Mouse (Mus musculus) right cerebral cortex, postnatal 25 days (tissue): ENCODE measurements at regions not wholly inside any gene's neighbourhood (a gene's known extent, or its start where the extent isn't known, plus 50 kb on each side); places are given as distances from the start of the nearest gene placed in this dataset.

Experiments
- DNase-seq: peaks from one replicate; pipeline ENCODE4 v3.0.0; 2022

DNA sequence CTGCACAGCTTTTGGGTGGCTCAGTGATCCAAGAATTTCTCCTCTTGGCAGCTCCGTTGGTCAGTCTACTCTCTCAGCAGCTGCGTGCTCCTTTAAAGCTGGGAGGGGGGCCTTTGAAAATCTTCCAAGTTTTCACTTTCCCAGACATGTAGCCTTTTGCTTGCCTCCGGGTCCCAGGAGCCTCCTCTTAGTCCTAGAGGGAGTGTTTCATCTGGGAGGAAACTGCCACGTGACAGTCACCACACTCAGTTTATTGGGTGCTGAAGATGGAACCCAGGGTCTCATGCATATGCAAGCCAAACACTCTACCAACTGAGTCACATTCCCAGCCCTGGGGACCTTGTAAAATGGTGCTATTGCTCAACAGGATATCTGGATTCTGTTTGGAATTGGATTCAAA, 92.5 kb upstream of the Rybp start:
- DNase-seq = no peak

GRCm38 (mm10) chr6:100378533-100378874, 91.2 kb upstream of the Rybp start:
- no peak for DNase-seq

GRCm38 (mm10) chr6:100377828-100378532, 90.7 kb upstream of the Rybp start:
- DNase-seq = no peak

DNA sequence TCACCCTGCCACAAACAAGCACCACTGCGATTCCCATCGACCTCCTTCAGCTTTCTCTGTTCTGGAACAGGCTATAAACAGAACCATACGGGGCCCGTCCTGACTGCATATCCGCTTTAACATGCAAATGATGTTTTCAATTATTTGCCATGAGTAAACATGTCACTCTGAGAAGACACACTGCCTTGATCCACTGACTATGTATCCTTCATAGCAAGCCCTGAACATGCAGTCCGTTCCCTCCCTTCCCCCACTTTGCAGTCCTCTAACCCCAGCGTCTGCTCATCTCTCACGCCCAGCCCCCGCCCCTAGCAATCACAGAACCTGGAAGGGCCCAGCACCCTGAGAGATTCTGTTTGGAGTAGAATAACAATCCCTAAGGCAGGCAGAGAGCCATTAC, 89.4 kb upstream of the Rybp start:
- no peak for DNase-seq

- no peak for DNase-seq
These were observed 83.5 kb upstream of the Rybp start for GRCm38 (mm10) chr6:100370828-100371227.

GRCm38 (mm10) chr6:100370358-100370757, 83.1 kb upstream of the Rybp start:
- DNase-seq = no peak

GRCm38 (mm10) chr6:100366231-100366630, 78.9 kb upstream of the Rybp start:
- DNase-seq = no peak

- no peak for DNase-seq
These were observed 78.5 kb upstream of the Rybp start for GRCm38 (mm10) chr6:100365791-100366190.

- peak; percentile 75 for DNase-seq
These were observed 76.4 kb upstream of the Rybp start for GRCm38 (mm10) chr6:100363683-100364082.

DNA sequence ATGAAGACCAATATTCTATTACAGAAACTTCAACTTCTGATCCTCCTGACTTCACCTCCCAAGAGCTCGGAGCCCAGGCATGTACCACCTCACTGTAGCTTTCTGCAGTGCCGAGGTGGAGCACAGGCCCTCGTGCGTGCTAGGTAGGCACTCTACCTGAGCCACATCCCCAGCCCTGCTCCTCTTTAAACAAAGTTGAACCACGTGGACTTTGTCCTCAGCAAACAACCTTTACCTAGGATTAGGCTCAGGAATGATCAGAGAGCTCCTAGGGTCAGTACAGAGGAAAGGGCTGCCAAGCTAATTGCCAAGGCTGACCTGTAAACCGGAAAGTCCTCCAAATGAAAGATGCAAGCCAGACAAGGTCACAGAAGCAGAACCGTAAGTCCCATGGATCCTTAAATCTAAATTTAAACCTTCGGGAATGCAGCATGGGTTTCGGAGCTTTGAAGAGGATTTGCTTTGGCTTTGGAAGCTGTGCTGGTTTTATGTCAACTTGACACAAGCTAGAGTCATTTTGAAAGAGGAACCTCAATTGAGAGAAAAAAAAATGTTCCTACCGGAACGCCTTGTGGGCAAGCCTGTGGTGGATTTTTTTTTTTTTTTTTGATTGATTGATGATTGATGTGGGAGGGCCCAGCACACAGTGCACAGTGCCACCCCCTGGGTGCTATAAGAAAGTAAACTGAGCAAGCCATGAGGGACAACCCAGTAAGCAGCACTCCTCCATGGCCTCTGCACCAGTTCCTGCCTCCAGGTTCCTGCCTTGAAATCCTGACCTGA, 69.5 kb upstream of the Rybp start:
- DNase-seq = no peak

- DNase-seq = no peak
These were observed 68.6 kb upstream of the Rybp start for GRCm38 (mm10) chr6:100355858-100356257.

GRCm38 (mm10) chr6:100347481-100347880, 60.2 kb upstream of the Rybp start:
- DNase-seq = no peak

GRCm38 (mm10) chr6:100345073-100345472, 57.8 kb upstream of the Rybp start:
- DNase-seq = no peak

DNA sequence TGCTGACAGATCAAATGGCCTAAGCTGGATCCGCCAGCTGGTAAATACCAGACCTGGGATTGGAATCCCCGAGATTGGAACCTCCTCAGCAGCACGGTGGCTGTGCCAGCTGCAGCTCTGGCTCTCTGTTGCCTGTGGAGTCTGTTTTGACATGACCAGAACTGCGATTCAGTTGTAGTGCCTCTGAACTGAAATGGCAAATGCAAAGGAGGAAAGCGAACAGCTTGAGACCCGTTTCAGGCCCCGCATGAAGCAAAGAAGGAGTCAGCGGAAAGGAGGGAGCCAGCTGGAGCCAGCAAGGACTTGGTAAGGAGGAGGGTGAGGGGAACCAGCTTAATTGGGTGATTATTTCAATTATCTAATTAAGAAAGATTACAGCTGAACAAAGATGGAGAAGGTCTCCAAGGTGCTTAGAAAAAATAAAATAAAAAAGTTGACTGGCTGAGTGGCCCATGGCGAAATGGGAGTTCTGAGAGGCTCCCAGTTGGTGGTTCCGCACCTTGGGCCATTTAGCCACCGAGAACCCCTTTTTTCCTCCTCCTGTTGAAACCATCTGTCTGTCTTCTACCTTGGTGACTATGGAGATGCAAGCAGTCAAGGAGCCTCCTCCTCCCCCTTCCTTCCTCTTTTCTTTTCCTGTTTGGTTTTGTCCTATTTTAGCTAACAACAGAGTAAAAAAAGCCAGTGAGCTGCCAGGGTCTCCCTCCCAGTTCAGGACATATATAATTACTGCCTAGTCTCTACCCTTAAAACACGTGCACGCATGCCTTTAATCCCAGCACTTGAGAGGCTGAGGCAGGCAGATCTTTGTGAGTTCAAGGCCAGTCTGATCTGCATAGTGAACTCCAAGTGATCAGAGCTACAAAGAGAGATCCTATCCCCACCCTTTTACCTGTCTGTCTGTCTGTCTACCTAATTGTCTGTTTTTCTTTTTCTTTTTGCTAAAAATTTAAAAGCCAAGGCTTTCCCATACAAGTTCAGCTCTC, 54.3 kb upstream of the Rybp start:
- no peak for DNase-seq

- DNase-seq = no peak
These were observed 51.0 kb upstream of the Rybp start for GRCm38 (mm10) chr6:100338291-100338690.
